Mouse (Mus musculus) spleen, adult 2 months (tissue): Measurements from ENCODE around the gene Poldip3. TPM values are rescaled to one million over a fixed set of nuclear protein-coding genes. Genes with fewer than 3 reads are reported as not detected.

Source experiments
- DNase-seq, 2 experiments: peaks; one replicate each; pipeline versions ENCODE4 v3.0.0 to v3.0.0-alpha.2; 2012 to 2021; ENCODE audit warnings: low spot score in 2 of 2, low read depth in 1 of 2
- H3K27ac ChIP-seq: fragments of 200-500 bp; 2 replicates; pipeline ENCODE4 v1.5.1; 2012; ENCODE audit warnings: low read length, inconsistent platforms; ENCODE audit not compliant: insufficient read depth
- H3K27me3 ChIP-seq: fragments of 200-500 bp; 2 replicates; pipeline ENCODE4 v1.6.1; 2012; ENCODE audit warnings: mild to moderate bottlenecking, moderate library complexity, low read length, inconsistent platforms; ENCODE audit not compliant: control insufficient read depth, insufficient read depth
- H3K36me3 ChIP-seq: fragments of 200-500 bp; 2 replicates; pipeline ENCODE4 v1.6.1; 2012; ENCODE audit warnings: mild to moderate bottlenecking, low read length, inconsistent platforms; ENCODE audit not compliant: control insufficient read depth, insufficient read depth
- H3K4me1 ChIP-seq: fragments of 200-500 bp; 2 replicates; pipeline ENCODE4 v1.6.1; 2011; ENCODE audit warnings: inconsistent platforms; ENCODE audit not compliant: control insufficient read depth, insufficient read depth, insufficient read length
- H3K4me3 ChIP-seq: fragments of 200-500 bp; 2 replicates; pipeline ENCODE4 v1.5.1; 2011; ENCODE audit warnings: mild to moderate bottlenecking, inconsistent platforms; ENCODE audit not compliant: insufficient read depth, insufficient read length; ENCODE audit errors: extremely low read depth
- CTCF ChIP-seq: fragments of 200-500 bp; IDR thresholded peaks from 2 replicates; pipeline ENCODE4 v1.5.1; 2011; ENCODE audit warnings: mild to moderate bottlenecking, inconsistent platforms; ENCODE audit not compliant: insufficient read depth, insufficient read length, insufficient replicate concordance; ENCODE audit errors: extremely low read depth
- POLR2A ChIP-seq: fragments of 200-500 bp; IDR thresholded peaks from 2 replicates; pipeline ENCODE4 v1.6.1; 2011; ENCODE audit warnings: low read depth, low read length, inconsistent platforms
- WGBS: fragments of 180-500 bp; shearing (Covaris S2); methylation state at CpG from one replicate; pipeline ENCODE4 v1.1.7; 2018; 5-methylcytosine and 5-hydroxymethylcytosine counted together
- polyA plus RNA-seq: library from polyadenylated mRNA; depleted of rRNA; stranded (reverse); fragments of >200 nt; gene quantifications from 2 replicates; pipeline ENCODE4 v1.2.3, GENCODE M21; 2012

Poldip3 gene
- polyA plus RNA-seq, 1 experiment: 50.6 TPM

DNA sequence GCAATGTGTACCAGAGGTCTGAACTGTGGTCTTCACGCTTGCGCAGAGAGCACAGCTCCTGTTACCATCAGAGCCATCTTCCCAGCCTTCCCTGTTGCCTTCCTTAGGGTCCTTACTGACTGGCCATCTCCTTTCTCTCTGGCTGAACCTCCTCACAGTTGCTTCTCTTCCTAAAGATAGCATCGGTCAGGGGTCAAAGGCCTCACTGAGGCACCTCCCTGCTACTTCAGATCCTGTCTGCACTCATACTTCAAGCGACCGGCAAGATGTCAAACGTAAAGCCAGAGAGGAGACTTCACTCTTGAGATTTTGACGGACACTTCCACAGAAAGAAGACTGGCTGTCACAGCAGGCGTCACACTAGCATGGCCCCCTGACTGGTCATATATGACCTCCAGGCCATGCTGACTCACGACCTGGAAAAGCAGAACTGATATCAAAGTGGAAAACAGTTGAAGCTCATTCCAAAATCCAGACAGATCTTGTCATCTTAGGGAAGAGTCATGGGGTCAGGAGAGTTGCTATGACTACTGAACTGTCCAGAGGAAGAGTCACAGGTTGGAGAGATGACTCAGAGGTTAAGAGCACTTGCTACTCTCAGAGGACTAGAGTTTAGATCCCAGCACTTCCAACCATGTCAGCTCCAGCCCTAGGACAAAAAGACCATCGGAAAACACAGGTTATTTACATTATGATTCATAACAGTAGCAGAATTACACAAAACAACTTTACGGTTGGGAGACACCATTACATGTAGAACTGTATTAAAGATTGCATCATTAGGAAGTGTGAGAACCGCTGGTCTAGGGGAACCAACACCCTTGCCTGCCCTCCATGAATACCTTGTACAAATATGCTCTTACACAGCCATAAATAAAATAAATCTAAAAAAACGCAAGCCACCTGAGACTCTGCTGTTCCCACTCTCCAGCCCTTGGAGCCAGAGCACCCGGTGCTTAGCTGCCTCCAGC, 25.0 kb upstream of the Poldip3 start:
- TF ChIP-seq POLR2A: no peak
- no peak for TF ChIP-seq CTCF
- H3K36me3 ChIP-seq: no peaks in the 10 kb centered on the region
- H3K27me3 ChIP-seq: no peaks in the 10 kb centered on the region
- no peak for DNase-seq
- H3K4me1 ChIP-seq: peaks cover 13% of the 10 kb centered on the region; the same call in 1 of the 2 replicates
- no peak overlapping the region for H3K4me3 ChIP-seq
- 92% methylated on average over 14 of the region's 14 CpGs for WGBS
- H3K27ac ChIP-seq: no peak overlapping the region

DNA sequence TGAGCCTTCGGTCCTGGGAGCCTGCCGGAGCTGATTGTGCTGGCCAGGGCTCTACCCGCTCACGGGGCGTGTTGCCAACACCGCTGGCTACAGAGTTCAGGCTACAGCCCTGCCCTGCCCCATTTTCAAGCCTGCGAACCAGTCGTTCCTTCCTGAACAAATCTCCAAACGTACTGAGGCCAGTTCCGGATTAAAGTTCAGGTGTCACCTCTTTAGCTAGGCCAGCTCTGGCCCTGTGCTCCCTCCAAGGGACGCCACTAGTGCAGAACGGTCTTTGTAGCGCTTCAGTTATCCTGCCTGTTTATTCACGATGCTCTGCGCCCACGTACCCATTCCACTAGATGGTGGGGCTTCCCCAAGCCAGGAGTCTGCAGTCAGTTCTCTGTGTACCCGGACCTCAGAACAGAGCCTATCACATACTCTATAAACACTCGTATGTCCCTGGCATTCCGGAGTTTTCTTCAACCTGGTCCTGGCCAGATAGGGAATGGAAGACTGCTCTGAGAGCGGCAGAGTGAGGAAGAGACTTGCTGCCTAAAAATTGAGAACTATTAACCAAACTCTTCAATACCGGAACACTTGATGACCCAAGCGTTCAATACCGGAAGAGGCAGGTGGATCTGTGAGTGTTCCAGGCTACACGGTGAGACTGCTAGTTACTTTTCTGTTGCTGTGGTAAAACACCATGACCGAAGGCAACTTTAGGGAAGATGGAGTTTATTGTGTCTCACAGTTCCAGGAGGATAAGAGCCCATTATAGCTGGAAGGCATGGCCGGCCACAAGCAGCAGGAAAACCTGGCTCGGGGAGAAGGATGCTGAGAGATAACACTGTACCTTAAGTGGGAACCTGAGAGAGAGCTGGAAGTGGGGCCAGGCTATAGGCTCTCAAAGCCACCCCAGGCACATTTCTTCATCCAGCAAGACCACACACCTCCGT, 23.6 kb upstream of the Poldip3 start, which contains the start of gene Cyb5r3:
TSS of gene Cyb5r3 (minus strand) at position 101 of the 938 bp plus-strand sequence.
- Histone ChIP-seq H3K36me3 (no peaks in the 10 kb centered on the region), H3K27ac (peak within 1 kb of the TSS; percentile 97), H3K27me3 (no peaks in the 10 kb centered on the region), H3K4me3 (peak within 1 kb of the TSS; percentile 78), H3K4me1 (peaks cover 13% of the 10 kb centered on the region; the same call in 1 of the 2 replicates)
- TF ChIP-seq POLR2A: no peak
- peak in 1 of 2 experiments; percentile 44 for DNase-seq
- 33% methylated on average over 28 of the region's 28 CpGs for WGBS

DNA sequence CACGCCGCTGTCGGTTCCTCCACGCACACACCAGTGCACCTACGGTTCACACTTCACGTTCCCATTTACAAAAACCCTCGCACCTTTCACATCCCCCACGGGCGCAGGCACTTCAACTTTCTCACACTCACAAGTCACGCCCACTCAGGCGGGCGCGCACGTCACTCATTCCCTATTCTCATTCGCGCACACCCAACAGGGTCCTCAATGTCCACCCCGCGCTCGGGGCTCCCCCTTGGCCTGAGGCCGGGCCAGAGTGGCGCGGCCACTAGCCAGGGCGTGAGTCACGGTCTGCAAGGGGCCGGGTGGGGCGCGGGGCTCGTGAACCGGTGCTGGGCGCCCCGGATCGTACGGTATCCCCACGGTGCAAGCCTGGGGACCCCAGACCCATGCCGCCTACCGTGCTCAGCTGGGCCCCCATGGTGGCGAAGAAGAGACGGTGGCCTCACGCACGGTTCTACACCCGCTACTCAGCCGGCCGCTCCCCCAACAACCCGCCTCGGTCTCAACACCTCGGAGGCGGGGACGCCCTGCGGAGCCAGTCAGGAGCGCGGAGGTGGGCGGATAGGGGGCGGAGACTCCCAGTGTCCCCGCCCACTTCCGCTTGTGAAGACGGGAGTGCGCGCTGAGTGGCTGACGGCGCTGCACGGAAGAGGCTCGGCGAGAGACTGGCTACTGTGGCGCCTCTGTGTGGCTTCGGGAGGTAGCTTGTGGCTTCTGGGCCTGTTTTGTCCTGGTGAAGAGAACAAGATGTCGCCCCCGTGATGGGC, 22.7 kb upstream of the Poldip3 start:
- peak; percentile 95 for DNase-seq
- under 1% methylated on average over 67 of the region's 67 CpGs for WGBS
- peaks cover 13% of the 10 kb centered on the region; the same call in 1 of the 2 replicates for H3K4me1 ChIP-seq

DNA sequence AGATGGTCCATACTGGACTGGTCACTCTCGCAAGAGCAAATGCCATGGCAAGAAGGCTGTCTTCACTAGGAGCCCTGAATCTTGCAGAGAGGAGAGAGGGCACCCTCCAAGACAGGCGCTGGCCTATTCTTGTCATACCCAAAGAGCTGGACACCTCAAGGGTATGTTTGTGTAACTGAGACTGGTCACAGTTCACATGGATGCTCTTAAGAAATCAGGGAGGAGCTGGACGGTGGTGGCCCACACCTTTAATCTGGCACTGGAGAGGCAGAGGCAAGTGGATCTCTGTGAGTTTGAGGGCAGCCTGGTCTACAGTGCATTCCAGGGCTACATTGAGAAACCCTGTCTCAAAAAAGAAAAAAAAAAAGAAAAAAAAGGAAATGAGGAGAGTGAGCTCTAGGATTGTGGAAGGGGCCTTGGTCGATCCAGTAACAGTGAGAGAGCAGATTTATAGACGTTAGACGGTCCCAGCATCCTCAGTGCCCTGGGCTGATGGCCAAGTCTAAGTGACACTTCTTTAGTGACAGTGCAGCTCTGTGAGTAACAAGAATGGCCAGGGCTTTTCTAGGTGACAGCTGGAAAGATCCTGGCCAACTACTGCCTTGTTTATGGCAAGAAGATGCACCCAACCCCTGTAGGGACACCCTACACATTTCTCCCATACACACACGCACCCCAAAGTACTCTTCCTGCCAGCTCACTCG, 21.9 kb upstream of the Poldip3 start:
- Histone ChIP-seq H3K4me3 (peak overlapping the region; percentile 78; the same call in 1 of the 2 replicates), H3K27ac (peak overlapping the region; percentile 77), H3K4me1 (peaks cover 13% of the 10 kb centered on the region; the same call in 1 of the 2 replicates), H3K36me3 (no peaks in the 10 kb centered on the region), H3K27me3 (no peaks in the 10 kb centered on the region)
- no peak for TF ChIP-seq POLR2A
- no peak for TF ChIP-seq CTCF
- DNase-seq: no peak
- 43% methylated on average over 8 of the region's 8 CpGs for WGBS

More for the DNA sequence above, 22.7 kb upstream of the Poldip3 start:
- Histone ChIP-seq H3K27ac (peak overlapping the region; percentile 97), H3K36me3 (no peaks in the 10 kb centered on the region), H3K4me3 (peak overlapping the region; percentile 78), H3K27me3 (no peaks in the 10 kb centered on the region)
- TF ChIP-seq CTCF (no peak), POLR2A (peak; percentile 38)

DNA sequence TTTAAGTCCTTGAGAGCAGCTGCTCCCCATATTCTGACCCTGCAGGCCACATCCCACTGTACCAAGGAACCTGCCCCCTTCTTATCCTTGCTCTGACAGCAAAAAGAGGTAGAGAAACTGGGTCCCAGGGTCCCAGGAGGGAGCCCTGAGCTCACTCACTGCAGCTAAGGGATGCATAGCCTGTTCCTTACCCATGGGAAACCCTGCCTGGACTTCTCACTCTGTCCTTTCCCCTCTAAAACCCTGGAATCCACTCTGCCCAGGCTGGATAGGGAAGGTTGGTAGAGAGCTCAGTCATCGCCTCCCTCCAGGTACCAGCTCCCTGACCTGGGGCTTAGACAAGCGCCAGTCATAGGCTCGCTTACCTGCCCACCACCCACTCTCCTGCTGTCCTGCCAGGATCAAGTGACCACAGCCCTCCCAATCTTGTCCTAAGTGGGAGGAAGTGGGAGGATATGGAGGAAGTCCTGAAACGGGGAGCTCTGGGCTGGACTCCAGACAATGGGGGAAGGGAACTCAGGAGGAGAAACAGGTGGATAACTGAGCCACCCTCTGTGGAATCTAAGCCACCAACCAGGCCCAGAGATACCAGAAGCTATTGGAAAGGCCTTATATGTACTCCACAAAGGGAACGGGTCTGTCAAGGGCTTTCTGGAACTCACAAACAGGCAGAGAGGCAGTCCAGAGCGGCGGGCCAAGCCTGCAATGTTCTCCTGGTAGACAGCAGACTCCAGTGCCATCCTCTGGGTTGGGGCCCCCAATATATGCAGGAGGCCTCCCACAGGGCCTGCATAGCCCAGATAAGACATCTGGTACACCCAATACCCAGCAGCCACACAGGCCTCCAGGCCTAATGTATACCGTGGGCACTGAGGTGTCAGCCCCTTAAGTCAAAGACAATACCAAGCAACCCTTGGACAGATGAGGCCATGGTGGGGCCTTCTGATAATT, 20.9 kb upstream of the Poldip3 start:
- Histone ChIP-seq H3K27ac (peak overlapping the region; percentile 19; the same call in 1 of the 2 replicates), H3K36me3 (peaks cover 3% of the 10 kb centered on the region; the same call in 1 of the 2 replicates), H3K4me3 (no peak overlapping the region; the same call in none of the 2 replicates), H3K27me3 (no peaks in the 10 kb centered on the region), H3K4me1 (peaks cover 13% of the 10 kb centered on the region; the same call in 1 of the 2 replicates)
- no peak for DNase-seq
- 76% methylated on average over 8 of the region's 8 CpGs for WGBS
- TF ChIP-seq POLR2A: no peak
- TF ChIP-seq CTCF: no peak
